Mouse (Mus musculus): ENCODE measurements around the gene Mpp2.

The Mpp2 gene

DNA sequence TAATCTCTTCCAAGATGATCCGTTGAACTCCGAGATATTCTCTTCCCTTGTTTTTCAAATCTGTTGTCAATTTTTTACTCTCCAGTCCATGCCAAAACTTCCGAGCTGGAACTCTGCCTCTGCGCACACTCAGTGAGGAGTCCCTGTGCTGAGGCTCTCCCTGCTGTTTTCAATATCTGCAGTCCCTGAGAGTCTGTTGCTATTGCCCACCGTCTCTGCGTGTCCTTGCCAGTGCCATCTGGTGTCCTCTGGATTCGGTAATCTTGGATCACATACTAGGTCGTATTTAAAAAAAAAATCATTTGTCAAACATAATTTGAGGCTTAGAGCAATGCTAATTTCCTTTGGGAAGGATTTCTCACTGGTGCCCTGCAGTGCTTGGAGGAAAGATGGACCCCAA lies 53.4 kb downstream of the Mpp2 start:
- no peak for DNase-seq

- no peak for DNase-seq
Measured at GRCm38 (mm10) chr11:102033055-102033591, 55.2 kb downstream of the Mpp2 start.

DNA sequence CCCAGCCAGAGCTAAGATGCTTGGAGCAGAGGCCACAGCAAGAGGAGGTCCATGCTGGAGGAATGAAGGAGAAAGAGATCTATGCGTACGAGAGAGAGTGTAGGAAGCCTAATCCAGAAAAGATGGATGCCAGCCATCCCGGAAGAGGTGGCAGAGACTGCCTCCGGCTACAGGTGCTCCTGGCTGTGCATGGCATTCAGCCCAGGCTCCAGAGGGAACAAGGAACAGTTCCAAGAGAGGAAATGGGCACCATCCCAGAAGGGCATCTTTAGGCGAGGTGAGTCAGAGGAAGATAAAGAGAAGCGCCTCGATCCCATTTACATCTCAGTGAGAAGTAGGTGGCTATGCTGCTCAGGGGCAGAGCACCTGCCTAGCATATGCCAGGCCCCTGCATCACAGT lies 57.2 kb downstream of the Mpp2 start:
- DNase-seq = no peak

DNA sequence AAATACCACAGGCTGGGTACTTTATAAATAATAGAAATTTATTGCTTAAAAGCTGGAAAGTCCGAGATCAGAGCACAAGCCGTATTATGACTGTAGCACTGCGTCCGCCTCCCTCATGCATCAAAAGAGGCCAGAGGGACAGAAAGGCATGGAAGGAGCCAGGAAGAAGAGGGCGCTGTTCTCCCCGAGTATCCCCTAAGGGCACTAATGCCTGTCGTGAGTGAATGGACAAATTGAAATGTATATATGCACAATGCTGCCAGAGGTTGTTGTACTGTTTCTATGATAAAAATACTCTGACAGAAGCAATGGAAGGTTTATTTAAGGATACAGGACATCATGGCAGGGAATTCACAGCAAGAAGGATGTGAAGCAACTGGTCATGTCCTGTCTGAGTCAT lies 58.3 kb downstream of the Mpp2 start:
- no peak for DNase-seq

GRCm38 (mm10) chr11:102029304-102029703 lies 59.0 kb downstream of the Mpp2 start:
- DNase-seq = no peak

GRCm38 (mm10) chr11:102028087-102028816 lies 60.1 kb downstream of the Mpp2 start, which contains the start of gene Mpp3:
Gene Mpp3 (minus strand): TSS chr11:102028461.
- no peak for DNase-seq

DNA sequence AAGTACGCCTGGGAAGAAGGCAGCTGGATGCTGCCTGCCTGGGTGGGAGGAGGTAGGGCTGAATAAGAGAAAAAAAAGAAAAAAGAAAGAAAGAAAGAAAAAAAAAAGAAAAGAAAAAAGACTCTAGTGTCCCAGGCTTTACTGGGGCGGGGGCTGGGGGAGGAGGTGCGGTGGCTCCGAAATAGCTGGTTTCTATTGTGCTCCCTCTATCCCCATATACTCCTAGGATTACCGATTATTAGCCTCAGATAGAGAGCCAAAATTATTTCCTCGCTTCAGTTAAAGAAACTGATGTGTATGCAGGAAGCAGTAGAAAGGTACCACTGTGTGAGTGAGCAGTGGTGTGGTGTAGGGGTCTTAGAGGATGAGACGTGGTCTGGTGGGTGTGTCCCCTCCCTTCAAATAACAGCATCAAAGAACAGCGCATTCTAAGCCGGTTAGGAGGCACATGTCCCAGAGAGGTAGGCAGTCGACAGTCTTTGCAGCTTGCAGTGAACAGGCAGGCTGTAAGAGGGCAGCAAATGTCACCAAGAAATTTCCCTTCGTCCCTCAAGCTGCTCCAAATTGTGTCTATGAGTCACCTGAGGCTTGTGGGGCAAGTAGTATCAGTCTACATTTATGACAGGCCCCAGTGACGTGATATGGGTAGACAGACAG lies 60.8 kb downstream of the Mpp2 start:
- no peak for DNase-seq

DNA sequence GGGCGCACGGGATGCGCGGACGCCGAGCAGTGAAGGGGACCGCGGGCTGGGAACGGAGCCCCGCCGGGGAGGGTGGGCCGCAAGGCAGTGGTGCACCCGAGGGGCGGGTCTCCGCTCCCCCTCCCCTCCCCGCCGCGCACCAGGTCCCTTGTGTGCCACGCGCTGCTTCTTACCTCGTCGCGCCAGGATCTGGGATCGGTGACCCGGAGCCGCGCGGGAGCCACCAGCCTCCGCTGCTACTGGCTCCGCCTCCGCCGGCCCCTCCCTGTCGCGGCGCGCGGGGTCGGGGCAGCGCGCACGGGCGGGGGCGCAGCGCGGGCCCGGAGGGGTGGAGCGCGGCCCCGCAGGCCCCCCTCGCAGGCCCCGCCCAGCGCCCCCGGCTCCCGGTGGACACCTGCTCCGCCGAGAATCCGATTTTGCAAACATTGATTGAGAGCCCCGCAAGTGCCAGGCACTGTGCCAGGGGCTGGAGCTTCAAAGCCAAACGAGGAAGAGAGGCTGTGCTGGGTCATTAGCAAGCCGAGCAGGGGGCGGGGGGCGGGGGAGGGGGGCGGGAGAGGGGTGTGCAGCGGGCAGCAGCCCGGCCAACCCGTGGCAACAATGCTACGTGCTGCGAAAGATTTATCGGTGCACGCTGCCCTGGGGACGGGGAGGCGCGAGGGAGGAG lies 61.5 kb downstream of the Mpp2 start:
- DNase-seq = peak; percentile 55

DNA sequence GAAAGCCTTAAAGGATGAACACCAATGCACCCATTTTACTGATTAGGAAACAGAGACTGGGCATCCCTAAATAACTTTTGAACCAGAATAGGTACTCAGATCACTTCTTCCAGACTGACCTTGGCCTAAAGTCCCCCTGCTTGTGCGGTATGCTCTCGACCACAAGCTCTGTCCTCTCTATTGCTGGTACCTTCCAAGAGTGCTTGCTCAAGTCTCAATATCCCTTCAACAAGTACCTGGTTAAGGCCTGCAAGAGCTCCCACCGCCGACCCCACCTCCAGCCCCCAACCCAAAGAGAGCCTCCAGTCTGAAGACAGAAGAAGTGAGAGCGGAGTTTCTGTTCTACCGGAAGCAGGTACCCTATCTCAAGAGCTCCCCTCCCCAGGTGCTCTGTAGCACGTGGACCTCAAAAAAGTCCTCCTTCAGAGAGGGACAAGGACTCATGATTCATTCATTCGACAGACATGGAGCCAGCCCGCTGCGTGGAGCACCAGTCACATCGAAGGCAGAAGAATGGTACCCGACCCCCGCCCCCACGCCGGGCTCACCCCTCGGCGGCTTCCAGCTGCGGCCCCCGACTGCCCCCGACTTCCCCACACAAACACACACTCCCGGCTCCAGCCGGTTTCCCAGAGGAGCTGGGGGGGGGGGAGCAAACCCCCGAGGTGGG lies 62.2 kb downstream of the Mpp2 start:
- no peak for DNase-seq

GRCm38 (mm10) chr11:102025354-102025753 lies 63.0 kb downstream of the Mpp2 start:
- no peak for DNase-seq

- DNase-seq = no peak
Measured at GRCm38 (mm10) chr11:102024875-102025274, 63.4 kb downstream of the Mpp2 start.

- DNase-seq = no peak
Measured at GRCm38 (mm10) chr11:102024084-102024758, 64.1 kb downstream of the Mpp2 start.

DNA sequence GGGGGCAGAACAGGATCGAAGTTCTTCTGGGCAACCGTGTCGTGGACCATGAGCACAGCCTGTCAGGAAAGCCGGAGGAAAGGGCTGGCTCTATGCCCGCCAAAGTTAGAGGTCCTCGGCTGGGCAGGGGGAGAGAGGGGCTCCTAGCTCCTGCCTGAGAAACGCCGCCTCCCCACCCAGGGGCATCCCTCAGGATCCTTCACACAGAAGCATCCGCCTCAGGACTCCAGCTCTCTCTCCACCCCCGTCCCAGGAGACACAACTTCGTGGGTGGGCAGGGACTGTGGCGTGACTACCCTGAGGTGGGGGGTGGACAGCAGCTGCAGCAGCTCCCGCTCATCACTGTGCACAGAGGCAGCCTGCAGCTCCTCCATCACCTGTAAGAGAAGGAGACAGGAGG lies 64.9 kb downstream of the Mpp2 start:
- no peak for DNase-seq

- no peak for DNase-seq
Measured at GRCm38 (mm10) chr11:102021196-102021595, 67.1 kb downstream of the Mpp2 start.

- DNase-seq = no peak
Measured at GRCm38 (mm10) chr11:102019736-102020135, 68.6 kb downstream of the Mpp2 start.

DNA sequence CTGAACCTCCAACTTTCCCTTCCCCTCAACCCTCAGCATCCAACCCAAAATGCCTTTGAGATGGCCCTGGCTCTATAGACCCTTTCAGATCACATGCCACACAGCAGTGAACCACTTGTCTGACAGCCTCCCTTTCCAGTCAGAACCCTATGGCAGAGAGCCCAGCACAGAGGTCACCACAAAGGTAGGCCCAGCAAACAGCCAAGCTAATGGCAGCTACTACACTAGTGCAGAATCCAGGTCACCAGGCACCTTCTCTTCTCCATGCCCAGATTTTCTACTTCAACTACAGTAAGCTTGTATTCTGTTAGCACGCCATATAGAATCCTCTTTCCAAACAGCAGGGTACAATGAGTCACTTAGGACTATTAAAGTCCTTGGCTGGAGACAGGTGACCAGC lies 72.2 kb downstream of the Mpp2 start:
- no peak for DNase-seq

DNA sequence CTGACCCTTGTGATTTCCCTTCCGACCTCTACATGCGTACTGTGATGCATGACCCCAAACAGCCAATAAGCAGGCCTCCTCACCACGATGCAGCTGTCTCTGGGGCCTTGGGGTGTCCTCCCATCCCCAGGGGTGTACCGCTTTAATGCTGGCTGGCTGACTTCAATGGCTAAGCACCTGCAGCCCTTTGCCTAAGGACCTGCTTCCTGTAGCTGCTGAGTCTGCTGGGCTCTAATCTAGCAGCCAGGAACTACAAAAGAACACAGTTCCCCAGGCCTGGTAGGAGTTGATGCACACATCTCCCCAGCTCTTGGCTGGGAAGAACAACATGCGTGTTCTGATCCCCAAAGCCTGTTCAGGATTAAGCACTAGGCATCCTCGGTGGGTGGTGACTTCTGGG lies 72.8 kb downstream of the Mpp2 start:
- DNase-seq = no peak

- no peak for DNase-seq
Measured at GRCm38 (mm10) chr11:102013201-102013600, 75.1 kb downstream of the Mpp2 start.

DNA sequence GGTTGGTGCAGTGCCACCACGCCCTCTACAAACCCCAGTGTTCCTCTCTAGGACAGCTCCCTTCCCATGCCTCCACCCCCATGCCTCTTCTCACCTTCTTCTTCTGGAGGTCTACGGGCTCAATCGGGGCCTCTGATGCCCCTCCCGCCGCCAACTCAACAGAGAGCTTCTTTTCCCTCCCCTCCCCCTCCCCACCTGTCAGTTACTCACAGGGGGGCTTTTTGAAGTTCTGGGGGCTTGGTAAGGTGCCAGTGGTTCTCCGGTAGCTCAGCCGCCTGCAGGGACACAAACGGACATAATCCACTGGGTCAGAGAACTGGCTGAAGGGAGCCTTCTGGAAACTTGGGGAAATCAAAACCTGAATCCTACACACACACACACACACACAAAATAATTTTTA lies 76.8 kb downstream of the Mpp2 start:
- DNase-seq = no peak

DNA sequence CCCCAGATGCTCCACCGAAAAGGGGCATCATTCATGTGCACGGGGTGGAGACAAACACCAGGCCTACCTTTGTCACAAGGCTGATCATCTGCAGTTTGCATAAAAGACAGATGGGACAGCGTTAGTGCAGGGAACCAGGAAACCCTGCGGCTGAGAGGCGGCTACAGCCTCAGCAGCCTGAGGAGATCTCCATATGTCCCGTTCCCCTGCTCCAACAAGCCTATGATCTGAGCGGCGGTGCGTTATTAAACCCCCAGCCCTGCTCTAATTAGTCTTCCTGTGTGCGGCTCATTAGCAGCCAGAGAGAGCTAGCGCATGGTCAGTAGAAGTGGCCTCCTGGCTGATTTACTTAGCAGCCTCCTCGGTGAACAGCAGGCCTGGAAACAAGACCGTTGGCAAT lies 78.2 kb downstream of the Mpp2 start:
- DNase-seq = no peak

DNA sequence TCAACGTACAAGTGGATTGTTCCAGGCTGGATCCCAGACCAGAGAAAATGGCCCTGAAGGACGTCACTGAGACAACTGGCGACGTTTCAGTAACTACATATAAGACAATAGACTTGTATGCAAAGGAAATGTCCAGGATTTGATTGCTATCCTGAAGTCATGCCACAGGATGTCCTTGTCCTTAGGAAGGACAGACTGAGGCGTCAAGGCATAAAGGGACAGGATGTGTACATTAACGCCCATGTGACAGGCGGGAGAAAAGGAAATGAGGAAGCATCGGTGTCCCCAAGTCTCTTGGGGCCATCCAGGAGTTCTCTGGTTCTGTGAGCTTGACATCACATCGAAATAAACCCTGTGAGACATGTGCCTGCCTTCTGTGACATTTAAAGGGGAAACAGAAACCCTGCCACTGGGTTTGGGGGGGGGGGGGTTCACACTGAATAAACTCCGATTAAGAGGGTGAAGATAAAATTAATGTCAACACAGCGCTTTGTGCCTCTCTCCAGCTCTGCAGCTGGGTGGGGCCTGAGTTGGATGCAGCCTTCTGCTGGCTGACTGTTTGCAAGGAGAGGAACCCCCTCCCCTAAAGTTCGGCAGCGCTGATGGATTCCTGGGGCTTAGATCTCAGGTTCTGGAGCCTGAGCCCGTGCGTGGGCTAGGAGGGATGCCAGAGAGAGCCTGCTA lies 79.2 kb downstream of the Mpp2 start:
- no peak for DNase-seq

DNA sequence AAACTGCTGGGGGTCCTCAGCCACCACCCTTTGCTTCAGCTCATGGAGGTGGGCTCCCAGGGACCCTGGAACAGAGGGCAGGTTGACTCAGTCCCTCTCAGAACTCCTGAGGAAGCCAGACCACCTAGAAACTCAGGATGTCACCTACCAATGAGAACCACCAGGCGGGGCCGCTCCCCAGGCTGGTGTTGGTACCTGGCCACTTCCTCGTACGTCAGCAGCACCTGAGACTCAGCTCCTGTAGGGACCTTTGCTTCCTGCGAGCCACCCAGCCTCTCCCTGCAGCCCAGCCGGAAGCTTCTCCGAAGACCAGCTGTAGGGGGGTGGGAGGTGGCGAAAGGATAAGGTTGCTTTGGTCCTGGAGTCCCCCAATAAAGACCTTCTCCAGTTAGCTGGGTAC lies 79.9 kb downstream of the Mpp2 start:
- DNase-seq = no peak

Measured in kidney, adult 9 months (tissue).